Mouse (Mus musculus): ENCODE measurements at regions not wholly inside any gene's neighbourhood (a gene's known extent, or its start where the extent isn't known, plus 50 kb on each side); places are given as distances from the start of the nearest gene placed in this dataset.

DNA sequence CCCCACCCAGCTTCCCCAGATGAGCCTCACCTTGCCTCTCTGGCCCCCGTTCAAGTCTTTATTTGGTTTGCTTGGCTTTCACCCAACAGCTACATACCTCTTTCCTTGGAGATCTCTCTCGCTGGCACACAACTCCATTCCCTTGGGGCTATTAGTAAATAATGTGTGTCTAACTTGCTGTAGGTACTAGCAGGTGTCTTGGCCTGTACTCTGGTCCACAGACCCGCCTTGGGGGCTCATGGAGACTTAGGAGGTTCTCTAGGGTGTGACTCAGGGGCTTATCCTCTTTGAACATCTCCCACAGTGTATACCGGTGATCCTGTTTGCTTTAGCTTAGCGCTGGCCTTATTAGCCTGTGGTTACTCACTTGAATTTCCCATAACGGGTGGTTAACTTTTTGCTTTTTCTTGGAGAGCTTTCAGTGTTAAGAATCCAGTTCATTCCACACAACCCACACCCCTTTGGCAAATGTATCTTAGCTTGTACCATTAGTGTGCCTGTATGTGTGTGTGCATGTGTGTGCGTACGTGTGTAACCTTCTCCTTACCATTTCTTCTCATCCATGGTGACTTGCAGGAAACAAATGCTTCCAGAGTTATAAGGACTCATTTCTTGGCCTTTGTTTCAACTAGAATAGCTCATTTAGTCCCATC lies 67.3 kb upstream of the Map4k3 start:
- no peak for DNase-seq (ENCODE audit: low spot score)

DNA sequence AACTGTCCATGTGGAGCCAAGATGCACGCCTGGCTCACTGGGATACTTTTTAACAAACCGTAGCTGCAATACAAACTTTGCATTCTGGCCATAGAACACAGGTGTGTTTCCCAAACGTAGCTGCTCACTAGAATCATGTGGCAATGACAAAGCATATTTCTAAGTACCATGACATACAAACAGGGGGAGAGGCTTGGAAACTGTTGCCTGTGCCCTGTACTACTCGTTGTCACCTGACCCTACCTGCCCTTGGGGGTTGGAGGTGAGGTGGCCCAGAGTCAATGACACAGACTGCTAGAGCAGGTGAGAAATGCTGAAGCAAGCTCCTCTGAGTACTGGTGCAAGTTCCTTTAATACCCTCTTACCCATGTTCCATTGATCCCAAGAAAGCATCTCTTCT lies 64.3 kb upstream of the Map4k3 start:
- DNase-seq (ENCODE audit: low spot score) = no peak

DNA sequence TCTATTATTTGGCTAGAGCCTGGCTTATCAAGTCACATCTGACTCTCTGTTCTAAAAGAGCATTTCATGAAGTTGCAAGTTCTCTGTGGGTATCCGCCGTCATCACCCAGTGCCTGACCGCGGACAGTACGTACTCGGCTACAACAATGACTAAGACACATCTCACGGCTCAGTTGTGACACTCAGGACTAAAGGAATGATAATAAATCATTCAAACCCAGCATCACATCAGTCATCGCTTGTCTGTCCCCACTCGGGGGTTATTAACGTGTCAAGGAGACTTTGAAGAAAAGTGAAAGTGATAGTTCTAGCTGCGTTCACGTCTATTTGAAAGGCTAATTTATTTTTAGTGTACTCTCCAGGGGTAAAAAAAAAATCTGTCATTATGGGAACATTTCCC lies 61.4 kb upstream of the Map4k3 start:
- no peak for DNase-seq (ENCODE audit: low spot score)

DNA sequence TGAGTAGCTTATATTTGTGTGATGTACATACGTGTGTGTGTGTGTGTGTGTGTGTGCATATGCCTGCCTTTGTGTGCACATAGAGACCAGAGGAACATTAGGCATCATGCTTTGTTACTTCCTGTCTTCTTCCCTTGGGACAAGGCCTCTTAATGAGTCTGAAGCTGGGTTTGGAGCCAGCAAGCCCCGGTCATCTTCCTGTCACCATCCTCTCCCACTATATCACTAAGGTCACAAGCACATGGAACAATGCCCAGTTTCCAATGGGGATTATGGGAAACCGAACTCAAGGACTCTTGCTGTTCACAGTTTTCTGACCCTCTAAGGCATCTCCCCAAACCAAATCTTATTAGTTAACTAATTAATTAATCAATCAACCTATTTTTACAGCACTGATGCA lies 60.7 kb upstream of the Map4k3 start:
- DNase-seq (ENCODE audit: low spot score) = no peak

DNA sequence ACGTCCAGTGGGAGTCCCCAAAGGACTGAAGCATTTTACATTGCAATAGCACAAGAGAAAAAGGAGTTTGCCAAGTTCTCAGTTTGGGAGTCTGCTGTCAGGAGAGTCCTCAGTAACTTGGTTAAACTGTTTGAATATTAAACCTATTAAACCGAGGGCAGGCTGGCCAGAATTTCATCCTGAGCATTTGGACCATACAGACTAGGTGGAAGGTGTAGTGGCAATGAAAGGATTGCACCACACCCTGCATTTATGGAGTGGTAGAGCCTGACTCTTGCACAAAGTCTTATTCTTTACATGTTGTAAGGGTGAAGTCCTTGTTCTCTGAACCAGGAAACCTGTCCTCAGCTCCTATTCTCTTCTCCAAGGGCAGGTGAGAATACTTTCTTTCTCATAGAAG lies 58.6 kb upstream of the Map4k3 start:
- no peak for DNase-seq (ENCODE audit: low spot score)

DNA sequence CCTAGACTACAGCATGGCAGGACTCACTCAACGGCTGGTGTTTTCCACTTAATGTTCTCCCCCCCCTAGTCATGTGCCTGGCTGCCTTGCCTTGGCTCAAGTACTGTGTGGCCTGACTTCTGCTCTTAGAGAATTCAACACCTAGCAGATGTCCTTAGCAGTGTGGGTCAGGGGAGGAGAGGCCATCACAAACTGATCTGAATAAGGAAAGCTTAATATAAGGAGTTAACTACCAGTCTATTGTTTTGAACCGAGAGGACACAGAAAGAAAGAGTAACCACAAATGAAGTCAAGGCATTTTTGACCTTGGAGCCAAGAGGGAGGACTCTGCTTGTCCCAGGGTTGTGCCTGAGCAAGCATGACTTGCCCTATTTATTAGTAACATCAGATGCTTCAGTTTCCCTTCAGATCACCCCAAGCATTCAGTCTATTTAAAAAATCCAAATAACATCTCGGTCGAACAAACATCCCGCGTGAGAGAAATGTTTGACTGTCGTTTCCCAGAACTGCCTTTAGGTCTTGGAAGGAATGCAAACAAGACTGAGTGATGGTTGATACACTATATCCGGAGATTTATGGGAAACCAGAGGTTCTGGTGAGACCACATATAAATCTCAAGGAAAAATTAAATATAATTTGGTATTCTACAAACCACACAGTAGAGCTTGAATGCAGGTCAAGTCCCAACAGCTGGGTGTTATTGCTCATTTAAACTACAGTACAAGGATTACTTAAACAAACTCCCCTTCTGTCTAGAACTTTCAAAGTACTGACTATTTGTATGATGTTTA lies 58.0 kb upstream of the Map4k3 start:
- DNase-seq (ENCODE audit: low spot score) = no peak

DNA sequence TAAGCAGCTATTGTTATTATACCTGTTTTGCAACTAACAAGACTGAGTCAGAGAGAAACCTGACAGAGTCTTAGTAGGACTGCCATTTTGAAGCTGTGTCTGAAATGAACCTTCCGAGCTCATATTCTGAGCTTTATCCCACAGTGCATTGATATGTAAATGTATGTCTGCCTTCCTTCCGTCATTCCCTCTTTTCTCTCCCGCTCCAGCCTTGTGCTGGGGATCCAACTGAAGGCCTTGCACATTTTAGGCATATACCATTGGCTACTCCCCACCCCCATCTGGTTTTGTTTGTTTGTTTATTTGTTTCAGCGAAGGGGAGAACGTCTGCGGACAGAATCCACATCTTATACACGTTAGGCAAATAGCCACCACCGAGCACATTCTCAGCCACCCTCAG lies 57.2 kb upstream of the Map4k3 start:
- no peak for DNase-seq (ENCODE audit: low spot score)

DNA sequence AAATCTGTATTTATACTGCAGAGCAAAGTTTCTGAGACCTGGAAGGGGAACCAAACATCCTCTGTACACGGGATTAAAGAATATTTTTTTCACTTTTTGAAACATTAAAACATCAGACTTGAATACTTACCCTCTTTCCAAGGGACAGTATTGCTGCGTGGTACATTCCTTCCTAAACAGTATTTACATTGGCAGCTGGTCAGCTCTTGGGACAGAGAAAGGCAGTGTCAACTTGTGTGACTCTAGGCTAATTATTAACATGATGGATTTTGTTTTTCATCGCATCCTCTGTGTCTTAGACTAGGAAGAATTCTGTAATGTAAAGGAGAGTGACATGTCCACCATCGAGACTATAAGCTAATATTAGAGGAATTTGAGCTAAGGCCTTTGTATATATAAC lies 56.8 kb upstream of the Map4k3 start:
- no peak for DNase-seq (ENCODE audit: low spot score)

DNA sequence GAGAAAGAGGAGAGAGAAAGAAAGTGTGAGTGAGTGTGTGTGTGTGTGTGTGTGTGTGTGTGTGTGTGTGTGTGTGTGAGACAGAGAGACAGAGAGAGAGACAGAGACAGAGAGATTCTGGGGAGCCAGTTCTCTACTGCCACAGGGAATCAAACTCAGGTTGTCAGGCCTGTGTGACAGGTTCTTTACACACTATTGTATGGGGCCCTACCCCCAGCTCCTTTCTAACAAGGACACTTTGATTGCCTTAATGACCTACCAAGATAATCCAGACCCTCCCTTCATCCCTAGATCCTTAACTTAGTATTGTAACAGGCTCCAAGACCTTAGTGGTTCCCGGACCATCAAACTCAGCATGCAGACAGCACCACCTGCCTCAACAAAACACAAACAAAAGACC lies 53.9 kb upstream of the Map4k3 start:
- no peak for DNase-seq (ENCODE audit: low spot score)

DNA sequence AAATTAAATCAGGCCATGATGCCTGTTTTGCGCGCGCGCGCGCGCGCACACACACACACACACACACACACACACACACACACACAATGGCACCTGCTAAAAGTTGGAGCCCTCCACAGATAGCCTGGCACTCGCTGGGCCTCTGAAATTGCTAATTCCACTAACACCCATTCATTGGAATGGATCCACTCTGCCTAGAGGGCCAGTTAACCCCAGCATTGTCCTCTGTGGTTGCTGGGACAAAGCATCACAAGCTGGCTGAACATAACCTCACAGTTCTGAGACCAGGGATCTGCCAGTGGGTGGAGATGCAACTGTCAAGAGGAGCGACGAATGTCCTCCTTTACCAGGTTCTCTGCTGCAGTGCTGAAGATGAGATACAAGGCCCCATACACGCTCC lies 53.3 kb upstream of the Map4k3 start:
- no peak for DNase-seq (ENCODE audit: low spot score)

DNA sequence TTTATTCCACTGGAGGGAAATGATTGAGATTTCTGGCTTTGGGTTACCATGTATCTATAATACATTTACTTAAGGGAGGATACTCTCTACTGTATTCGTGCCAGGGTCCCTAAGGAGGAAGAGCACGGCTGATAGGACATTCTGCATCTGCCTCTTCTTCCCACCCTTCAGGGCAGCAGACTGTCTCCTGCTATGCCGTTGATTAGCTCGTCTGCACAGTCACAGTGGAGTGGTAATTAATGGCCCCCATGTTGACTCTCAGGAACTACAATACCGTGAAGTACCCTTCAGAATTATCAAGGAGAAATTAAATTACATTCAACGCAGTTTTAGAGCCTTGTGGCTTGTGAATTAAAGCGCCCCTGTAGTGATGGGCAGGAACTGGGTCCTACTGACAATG lies 52.0 kb upstream of the Map4k3 start:
- no peak for DNase-seq (ENCODE audit: low spot score)

DNA sequence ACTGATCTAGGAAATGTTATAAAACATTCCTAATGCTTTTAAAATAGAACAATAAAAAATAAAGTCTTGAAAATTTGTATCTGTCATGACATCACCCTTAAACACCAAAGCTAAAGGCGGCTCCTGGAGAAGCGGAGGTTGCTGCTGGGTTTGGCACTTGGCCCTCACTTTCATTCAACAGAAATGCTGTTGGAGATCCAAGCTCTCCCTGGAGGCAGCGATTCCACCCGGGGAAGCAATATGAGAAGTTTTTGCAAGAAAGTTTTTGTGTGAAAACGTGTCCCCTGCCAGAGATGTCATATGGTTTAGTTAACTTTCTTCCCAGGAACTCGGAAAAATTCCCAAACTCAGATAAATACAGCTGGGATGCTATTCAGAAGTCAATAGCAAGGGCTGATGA lies 51.5 kb upstream of the Map4k3 start:
- DNase-seq (ENCODE audit: low spot score) = peak; percentile 51
